Mouse (Mus musculus) T-helper 17 cell (primary cell): ENCODE data around the gene Cers2.

ENCODE experiments used
- in situ Hi-C, 2 experiments: fragments of 300-600 bp; cut with MboI, MseI; formaldehyde crosslinking; loops; 1 replicate in 1 of 2; 2 replicates in 1 of 2; pipeline ENCODE4 v1.15.1; 2025; ENCODE audit warnings: high pct_unique_total_duplicates in 2 of 2

Gene Cers2

GRCm38 (mm10) chr3:95314486-95315093 is at the start of gene Cers2:
Gene Cers2, plus strand, starts transcription at chr3:95314791.
- in situ Hi-C loops = no loop called here

GRCm38 (mm10) chr3:95266052-95266451 is 48.5 kb upstream of the Cers2 start:
- in situ Hi-C loops = loop anchor here in 1 of 2 experiments (10.0 kb wide), 1 partner anchor 121 kb away; the partner anchor contains the start of gene Tnfaip8l2

DNA sequence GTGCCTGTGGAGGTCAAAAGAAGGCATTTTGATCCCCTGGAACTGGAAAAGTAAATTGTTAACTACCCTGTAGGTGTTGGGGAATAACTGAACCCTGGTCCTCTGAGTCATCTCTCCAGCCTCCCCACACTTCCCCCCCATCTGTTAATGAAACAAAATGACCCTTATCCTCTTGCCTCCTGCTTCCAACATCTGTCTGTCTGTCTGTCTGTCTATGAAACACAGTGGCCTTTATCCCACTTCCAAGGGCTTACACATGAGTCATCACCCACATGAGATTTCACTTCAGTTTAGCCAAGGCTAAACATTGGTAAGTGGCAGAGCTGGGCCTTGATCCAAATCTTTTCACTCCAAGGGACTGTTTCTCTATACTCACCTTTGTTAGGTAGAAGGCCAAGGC is 46.7 kb upstream of the Cers2 start:
- in situ Hi-C loops = loop anchor here in 1 of 2 experiments (10.0 kb wide), 1 partner anchor 123 kb away; the partner anchor contains the start of gene Tnfaip8l2

GRCm38 (mm10) chr3:95269789-95270188 is 44.8 kb upstream of the Cers2 start:
- in situ Hi-C loops = loop anchor here in 1 of 2 experiments (10.0 kb wide), 1 partner anchor 125 kb away; the partner anchor contains the start of gene Tnfaip8l2

DNA sequence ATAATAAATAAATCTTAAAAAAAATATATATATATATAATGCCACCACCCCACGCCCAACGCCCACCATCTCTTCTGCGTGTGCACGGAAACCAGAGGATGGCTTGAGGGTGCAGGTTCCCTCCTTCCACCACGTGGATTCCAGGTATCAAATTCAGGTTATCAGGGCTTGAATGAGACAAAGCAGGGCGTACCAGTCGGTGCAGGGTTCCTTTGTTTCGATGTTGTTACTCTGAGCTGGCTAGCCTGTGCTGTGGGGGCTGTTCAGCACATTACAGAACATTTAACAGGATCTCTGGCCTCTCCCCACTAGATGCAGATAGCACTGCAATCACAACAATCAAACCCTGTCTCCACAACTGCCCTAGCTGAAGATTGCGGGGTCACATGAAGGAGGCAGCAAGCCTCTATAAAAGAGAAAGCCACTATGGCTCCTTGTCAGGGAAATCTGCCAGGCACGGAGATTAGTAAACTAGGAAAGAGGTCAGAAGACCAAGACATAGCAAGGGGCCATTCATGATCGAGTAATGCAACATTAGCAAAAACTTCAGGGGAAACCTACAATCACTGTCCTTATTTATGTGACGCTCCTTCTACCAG is 43.7 kb upstream of the Cers2 start:
- in situ Hi-C loops = no loop called here

DNA sequence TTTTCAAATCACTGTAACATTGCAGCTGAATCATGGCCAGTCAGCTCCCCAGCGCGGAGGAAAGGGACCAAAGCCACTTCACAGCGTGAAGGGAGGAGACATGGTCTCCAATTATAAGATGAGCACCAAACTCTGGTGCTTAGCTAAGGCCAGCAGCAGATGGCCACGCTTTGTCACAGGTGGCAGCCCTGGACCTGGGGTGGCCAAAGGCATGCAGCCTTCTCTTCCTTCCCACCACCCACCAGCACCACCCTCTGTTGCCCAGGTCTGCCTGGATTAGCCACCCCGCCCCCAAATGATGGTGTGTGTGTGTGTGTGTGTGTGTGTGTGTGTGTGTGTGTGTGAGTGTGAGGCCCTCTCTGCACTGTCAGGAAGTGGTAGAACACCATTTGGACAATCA is 41.1 kb upstream of the Cers2 start:
- in situ Hi-C loops = no loop called here

GRCm38 (mm10) chr3:95274453-95274852 is 40.1 kb upstream of the Cers2 start:
- in situ Hi-C loops = no loop called here

DNA sequence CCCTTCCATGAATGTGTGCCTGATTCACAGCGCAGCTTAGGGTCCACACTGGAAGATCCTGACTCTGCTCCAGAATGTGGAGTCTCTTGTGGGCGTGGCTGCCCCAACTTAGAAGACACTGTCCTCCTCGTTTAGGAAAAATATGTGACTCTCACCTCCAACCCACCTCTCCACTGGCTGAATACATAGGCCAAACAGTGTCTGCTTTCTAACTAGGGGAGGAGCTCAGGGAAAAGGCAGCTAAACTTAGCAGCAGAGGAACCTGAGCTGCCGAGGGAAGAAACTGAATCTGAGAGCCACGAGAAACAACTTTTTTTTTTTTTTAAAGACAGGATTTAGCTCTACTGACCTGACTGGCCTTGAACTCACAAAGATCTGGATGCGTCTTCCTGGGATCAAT is 39.4 kb upstream of the Cers2 start:
- in situ Hi-C loops = no loop called here

DNA sequence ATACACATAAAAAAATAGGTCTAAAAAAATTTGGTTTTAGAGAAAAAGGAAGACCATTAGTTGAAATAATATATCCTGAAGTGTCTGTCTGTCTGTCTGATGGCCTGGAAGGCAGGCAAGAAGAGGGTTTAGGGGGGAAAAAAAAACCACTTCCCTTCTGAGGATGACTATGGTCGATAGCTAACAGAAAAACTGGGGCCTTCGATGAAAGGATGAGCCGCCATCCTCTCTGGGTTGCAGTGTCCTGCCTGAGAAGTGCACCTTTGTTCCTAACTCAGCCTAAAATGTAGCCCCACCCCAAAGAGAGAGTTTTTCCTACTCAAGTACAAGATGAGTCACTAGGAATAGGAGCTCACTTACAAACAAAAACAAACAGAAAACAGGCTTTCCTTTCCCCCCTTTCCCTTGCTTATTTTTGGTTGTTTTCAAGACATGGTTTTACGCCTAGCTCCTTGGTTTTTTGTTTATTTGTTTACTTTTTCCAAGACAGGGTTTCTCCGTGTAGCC is 38.1 kb upstream of the Cers2 start:
- in situ Hi-C loops = no loop called here

DNA sequence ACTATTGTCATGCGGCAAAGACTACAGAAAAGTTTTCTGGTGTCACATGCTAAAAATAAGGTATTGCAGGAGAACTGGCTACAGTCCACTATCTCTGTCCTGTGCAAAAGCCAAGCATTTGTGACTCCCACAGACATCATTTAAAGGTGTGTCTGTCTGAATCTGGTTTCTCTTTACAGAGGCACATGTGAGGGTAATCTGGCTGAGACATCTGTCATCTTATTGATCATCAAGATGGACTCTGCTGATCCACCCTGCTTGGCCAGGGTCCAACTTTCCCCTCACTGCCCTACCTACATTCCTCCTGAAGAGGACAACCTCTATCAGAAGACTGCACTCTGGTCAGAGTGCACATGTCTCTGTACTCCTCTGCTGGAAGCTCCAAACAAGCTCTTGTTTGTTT is 37.4 kb upstream of the Cers2 start:
- in situ Hi-C loops = no loop called here

- in situ Hi-C loops = no loop called here
Observed at GRCm38 (mm10) chr3:95280747-95281146, 33.8 kb upstream of the Cers2 start.

- in situ Hi-C loops = no loop called here
Observed at GRCm38 (mm10) chr3:95281216-95282126, 33.1 kb upstream of the Cers2 start, which contains the start of the genes Mindy1 and Prune1. Gene Mindy1, plus strand, starts transcription at chr3:95281345. Gene Prune1, minus strand, starts transcription at chr3:95282076.

DNA sequence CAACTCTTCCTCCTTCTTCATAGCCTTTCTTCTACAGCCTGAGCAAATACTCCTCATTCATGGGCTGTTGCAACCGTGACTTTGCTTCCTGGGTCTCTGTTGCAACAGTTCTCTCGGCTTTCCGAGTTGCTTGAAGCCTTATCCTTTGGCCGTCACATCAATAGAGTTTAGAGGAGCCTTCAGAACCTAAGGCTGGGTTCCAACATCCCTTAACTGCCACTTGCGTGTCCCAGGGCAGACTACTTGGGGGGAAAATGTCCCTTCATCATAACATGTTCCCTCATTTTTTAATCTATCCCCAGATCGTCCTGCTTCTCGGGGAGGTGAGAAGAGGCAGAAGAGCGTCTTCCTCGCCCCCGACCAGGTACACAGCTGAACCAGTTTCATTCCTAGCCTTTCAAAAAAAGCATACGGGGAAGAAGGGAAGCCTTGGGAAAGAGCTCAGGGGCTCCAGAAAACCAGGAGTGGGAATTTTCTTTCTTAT is 32.2 kb upstream of the Cers2 start:
- in situ Hi-C loops = no loop called here

- in situ Hi-C loops = no loop called here
Observed at GRCm38 (mm10) chr3:95282865-95283588, 31.6 kb upstream of the Cers2 start.

DNA sequence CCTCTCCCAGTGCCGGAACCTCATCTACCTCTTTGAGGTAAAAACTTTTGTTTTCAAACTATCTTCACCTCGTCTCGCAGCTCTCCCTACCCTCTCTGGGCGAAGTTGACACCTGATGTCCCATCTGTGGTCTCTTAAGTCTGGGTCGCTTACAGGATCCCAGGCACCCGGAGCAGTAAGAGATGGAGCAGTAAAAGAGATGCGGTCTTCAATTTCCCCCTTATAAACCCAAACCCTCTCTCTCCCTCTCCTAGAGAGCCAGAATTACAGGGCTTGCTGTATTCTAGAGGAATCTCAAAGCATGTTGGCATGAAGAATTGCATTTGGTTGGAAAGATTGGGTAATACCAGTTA is 31.0 kb upstream of the Cers2 start:
- in situ Hi-C loops = no loop called here

DNA sequence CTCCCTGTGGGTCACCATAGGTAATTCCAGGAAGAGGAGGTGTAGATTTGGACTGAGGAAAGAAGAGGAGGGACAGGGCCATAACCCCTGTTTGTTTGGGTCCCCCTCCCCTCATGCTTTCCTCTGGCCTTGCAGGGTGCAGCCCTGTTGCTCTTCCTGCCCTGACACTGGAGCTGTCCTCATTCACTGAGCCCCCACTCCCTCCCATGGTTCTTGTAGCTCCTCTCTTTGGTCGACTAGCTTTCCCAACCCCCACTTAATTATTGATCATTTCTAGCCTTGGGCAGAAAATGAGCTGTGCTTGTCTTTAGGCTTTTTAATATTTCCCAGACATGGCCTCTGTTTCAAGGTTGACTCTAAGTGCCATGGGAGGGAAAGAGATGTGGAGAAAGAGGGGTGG is 30.5 kb upstream of the Cers2 start:
- in situ Hi-C loops = no loop called here

- in situ Hi-C loops = no loop called here
Observed at GRCm38 (mm10) chr3:95284501-95285281, 29.9 kb upstream of the Cers2 start.

DNA sequence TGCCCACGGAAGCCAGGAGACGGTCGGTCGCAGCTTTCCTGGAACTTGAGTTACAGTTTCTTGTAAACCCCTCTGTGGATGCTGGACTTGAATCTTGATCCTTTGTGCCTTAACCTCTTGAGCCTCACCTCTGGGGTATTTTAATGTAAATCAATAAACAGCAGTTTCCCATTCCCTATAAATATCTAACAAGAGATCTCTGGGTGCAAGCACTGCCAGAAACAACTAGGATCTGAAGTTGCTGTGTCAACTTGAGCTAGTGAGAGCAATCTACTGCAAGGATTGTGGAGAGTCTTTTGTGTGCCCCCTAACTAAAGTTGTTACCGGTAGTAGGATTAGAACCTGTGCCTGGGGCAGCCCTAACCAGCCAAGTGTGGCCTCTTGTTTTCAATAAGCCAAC is 29.2 kb upstream of the Cers2 start:
- in situ Hi-C loops = no loop called here

- in situ Hi-C loops = no loop called here
Observed at GRCm38 (mm10) chr3:95286011-95286410, 28.6 kb upstream of the Cers2 start.

DNA sequence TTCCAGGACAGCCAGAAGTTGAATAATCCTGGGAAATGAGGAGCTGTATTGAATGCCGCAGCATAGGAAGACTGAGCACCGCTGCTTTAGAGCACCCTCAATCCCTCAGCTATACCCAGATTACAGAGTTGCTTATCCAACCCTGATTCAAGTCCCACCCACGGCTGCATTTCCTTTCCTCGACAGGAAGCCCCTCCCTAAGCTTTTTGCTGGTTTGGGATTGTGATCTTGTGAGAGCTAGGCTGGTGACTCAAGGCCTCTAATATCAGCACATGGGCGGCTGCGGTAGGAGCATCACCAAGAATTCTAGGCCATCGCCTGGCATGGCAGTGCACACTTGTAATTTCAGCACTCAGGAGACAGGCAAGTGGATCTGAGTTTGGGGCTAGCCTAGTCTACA is 28.1 kb upstream of the Cers2 start:
- in situ Hi-C loops = no loop called here
